Mouse (Mus musculus) embryonic facial prominence, embryonic 13.5 days (tissue): ENCODE data around the gene Rtn3. TPM values are rescaled to one million over a fixed set of nuclear protein-coding genes. Genes with fewer than 3 reads are reported as not detected.

Experiments used
- ATAC-seq: fragments of 200-750 bp; cut with Nextera tagmentation; 2 replicates; pipeline ENCODE4 v1.8.0; 2017; ENCODE audit warnings: low read depth; ENCODE audit not compliant: insufficient number of reproducible peaks, insufficient read depth, low FRiP score, low TSS enrichment
- H3K27ac ChIP-seq: fragments of 300-500 bp; sonication (generic); 2 replicates; pipeline ENCODE4 v1.5.1; 2015; ENCODE audit warnings: moderate library complexity, mild to moderate bottlenecking, inconsistent platforms
- H3K27me3 ChIP-seq: fragments of 300-500 bp; sonication (generic); 2 replicates; pipeline ENCODE4 v1.6.1; 2015; ENCODE audit warnings: mild to moderate bottlenecking, inconsistent platforms
- H3K36me3 ChIP-seq: fragments of 300-500 bp; sonication (generic); 2 replicates; pipeline ENCODE4 v1.6.1; 2015; ENCODE audit warnings: mild to moderate bottlenecking, inconsistent platforms
- H3K4me1 ChIP-seq: fragments of 300-500 bp; sonication (generic); 2 replicates; pipeline ENCODE4 v1.6.1; 2015; ENCODE audit warnings: inconsistent platforms
- H3K4me2 ChIP-seq: fragments of 300-500 bp; sonication (generic); 2 replicates; pipeline ENCODE4 v1.6.1; 2015; ENCODE audit warnings: moderate library complexity, mild to moderate bottlenecking, inconsistent platforms
- H3K4me3 ChIP-seq: fragments of 300-500 bp; sonication (generic); 2 replicates; pipeline ENCODE4 v1.5.1; 2015; ENCODE audit warnings: mild to moderate bottlenecking, inconsistent platforms
- H3K9ac ChIP-seq: fragments of 300-500 bp; sonication (generic); 2 replicates; pipeline ENCODE4 v1.6.1; 2015; ENCODE audit warnings: mild to moderate bottlenecking, inconsistent platforms
- H3K9me3 ChIP-seq: fragments of 300-500 bp; sonication (generic); 2 replicates; pipeline ENCODE4 v1.6.1; 2016; ENCODE audit warnings: inconsistent platforms
- WGBS: fragments of 180-500 bp; shearing (Covaris S2); methylation state at CpG from one replicate; pipeline ENCODE4 v1.1.7; 2015; ENCODE audit warnings: mixed read lengths; 5-methylcytosine and 5-hydroxymethylcytosine counted together
- polyA plus RNA-seq: library from polyadenylated mRNA; unstranded; fragments of >200 nt; fragmentation: Nextera tagmentation; extraction: Ambion mirVana; gene quantifications from 2 replicates; pipeline ENCODE4 v1.2.1, GENCODE M21; 2015

The Rtn3 gene
- 104 and 112 TPM in 2 replicates for polyA plus RNA-seq

DNA sequence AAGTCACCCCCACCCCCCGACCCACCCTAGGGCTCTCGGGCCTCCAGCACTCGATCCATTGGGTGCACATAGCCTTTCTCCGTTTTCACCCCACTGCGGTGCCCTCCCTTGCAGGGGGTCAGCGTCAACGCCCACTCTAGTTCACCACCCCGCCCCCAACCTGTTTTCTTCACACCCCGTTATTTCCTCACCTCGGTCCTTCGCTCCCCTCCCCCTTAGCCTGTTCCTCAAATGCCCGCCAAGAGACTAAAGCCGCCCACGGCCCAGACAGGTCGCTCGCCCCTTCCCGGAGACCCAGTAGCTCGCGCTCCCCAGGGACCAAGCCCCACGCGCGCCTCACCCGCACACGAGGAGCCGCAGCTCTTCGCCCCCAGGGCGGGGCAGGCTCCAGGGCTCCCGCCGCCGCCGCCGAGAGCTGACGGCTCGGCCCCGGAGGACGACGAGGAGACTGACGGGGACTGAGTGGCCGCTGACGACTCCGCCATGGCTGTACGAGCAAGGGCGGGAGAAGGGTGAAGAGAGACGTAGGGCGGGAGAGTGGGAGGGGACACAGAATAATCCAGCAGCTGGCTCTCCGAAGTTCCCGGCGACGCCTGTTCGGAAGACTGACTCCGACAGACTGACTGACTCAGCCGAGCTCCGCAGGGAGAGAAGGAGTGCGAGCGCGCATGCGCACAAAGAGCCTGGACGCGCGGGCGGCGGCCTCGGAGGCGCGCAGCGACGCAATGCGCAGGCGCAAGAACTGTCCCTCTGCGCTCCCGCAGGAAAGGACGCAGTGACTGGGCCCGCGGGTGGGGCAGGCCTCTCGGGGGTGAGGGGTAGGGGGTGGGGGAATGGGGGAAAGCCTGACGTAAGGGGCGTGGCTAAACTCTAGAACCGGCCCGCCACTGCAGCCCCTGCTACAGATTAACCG lies at the start of gene Rtn3:
TSS of gene Rtn3 (minus strand) at position 683 of the 913 bp plus-strand sequence.
- Histone ChIP-seq H3K9me3 (no peaks in the 10 kb centered on the region), H3K4me2 (peak within 1 kb of the TSS; percentile 73), H3K27ac (peak within 1 kb of the TSS; percentile 99), H3K4me3 (peak within 1 kb of the TSS; percentile 96), H3K27me3 (no peaks in the 10 kb centered on the region), H3K36me3 (no peaks in the 10 kb centered on the region), H3K4me1 (peaks cover 15% of the 10 kb centered on the region), H3K9ac (peak within 1 kb of the TSS; percentile 96)
- ATAC-seq = peak; percentile 91
- WGBS = under 1% methylated on average over 80 of the region's 80 CpGs

- WGBS = 93% methylated on average over 5 of the region's 5 CpGs
- Histone ChIP-seq H3K9ac (no peak overlapping the region), H3K27ac (no peak overlapping the region), H3K9me3 (no peaks in the 10 kb centered on the region), H3K4me3 (no peak overlapping the region), H3K4me2 (no peak overlapping the region), H3K4me1 (no peaks in the 10 kb centered on the region), H3K27me3 (no peaks in the 10 kb centered on the region), H3K36me3 (peaks cover 55% of the 10 kb centered on the region)
- ATAC-seq = no peak
Observed at GRCm38 (mm10) chr19:7531906-7532305, 48.8 kb upstream of the Rtn3 start.

DNA sequence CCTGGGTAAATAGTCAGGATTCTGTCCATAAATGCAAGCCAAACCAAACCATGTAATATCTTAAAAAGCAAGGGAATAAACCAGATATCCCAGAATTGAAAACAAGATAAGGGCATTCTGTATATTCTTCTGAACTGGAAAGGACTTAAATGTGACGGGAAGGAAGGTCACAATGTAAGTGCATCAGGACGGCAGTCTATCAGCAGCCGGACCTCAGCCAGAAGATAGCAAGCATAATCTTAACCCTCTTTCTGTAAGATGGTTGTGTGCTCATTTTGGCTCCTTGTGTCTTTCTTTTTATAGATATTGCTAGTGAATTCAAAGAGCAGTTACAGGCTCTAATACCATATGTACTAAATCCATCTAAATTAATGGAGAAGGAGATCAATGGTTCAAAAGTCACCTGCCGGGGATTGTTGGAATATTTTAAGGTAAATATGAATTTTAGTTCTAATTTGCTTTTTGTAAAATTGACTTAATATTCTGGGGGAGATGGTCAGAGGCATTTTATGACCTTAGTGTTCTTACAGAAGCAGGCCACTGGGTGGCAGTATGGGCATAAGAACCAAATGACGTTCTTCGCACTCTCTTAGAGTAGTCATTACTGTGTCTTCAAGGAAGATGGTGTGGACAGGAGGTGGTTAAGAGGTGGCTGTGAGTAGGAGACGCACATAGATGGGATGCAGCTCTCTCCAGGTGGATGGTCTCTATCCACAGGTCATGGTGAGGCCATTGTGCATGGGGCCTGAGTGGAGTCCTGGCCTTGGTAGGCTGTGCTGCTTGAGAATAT lies 45.8 kb upstream of the Rtn3 start:
- Histone ChIP-seq H3K27me3 (no peaks in the 10 kb centered on the region), H3K4me3 (no peak overlapping the region), H3K9ac (no peak overlapping the region), H3K4me1 (no peaks in the 10 kb centered on the region), H3K27ac (no peak overlapping the region), H3K36me3 (peaks cover 50% of the 10 kb centered on the region), H3K9me3 (no peaks in the 10 kb centered on the region), H3K4me2 (no peak overlapping the region)
- no peak for ATAC-seq
- WGBS = 54% methylated on average over 7 of the region's 7 CpGs

DNA sequence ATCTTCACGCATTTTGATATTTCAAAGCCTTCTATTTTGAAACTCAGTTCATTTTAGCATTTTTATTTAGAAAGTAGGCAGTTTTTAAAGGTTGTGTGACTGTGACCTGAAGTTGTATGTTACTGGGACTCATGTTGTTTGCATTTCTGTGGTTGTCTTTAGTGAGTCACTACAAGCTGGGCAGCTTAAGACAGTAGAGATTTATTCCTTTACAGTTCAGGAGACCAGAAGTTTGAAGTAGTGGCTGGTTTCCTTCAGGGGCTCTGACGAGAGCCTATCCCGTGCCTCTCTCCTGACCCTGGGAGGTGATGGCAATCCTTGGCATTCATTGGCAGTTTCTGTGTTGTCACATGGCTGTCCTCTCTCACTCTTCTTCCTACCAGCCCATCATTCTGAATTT lies 41.8 kb upstream of the Rtn3 start:
- Histone ChIP-seq H3K9ac (no peak overlapping the region), H3K9me3 (no peaks in the 10 kb centered on the region), H3K36me3 (peaks cover 44% of the 10 kb centered on the region), H3K27me3 (no peaks in the 10 kb centered on the region), H3K4me2 (no peak overlapping the region), H3K27ac (no peak overlapping the region), H3K4me3 (no peak overlapping the region), H3K4me1 (no peaks in the 10 kb centered on the region)
- WGBS = 71% methylated on average over 3 of the region's 3 CpGs
- no peak for ATAC-seq

GRCm38 (mm10) chr19:7523781-7524180 lies 40.7 kb upstream of the Rtn3 start:
- no peak for ATAC-seq
- H3K27ac ChIP-seq = no peak overlapping the region
- no peaks in the 10 kb centered on the region for H3K4me1 ChIP-seq
- H3K9me3 ChIP-seq = no peaks in the 10 kb centered on the region
- H3K4me3 ChIP-seq = no peak overlapping the region
- H3K36me3 ChIP-seq = peaks cover 50% of the 10 kb centered on the region
- no peak overlapping the region for H3K4me2 ChIP-seq
- H3K27me3 ChIP-seq = no peaks in the 10 kb centered on the region
- H3K9ac ChIP-seq = no peak overlapping the region

DNA sequence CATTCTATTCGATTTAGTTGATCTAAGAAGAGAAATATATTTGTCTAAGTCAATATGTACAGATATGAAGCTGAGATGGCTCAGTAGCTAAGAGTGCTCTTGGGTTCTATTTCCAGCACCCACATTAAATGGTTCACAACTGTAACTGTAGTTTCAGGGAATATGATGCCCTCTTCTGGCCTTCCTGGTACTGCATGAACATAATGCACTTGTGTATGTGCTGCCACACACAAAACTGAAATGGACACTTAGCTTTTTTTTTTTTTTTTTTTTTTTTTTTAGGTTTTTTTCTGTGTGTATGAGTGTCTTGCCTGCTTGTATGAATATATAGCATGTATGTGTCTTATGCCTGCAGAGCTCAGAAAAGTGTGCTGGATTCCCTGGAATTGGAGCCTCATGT lies 40.2 kb upstream of the Rtn3 start:
- H3K4me3 ChIP-seq = no peak overlapping the region
- no peaks in the 10 kb centered on the region for H3K27me3 ChIP-seq
- 100% methylated on average over 1 of the region's 1 CpGs for WGBS
- no peak overlapping the region for H3K27ac ChIP-seq
- H3K9ac ChIP-seq = no peak overlapping the region
- H3K4me2 ChIP-seq = no peak overlapping the region
- H3K4me1 ChIP-seq = no peaks in the 10 kb centered on the region
- ATAC-seq = no peak
- no peaks in the 10 kb centered on the region for H3K9me3 ChIP-seq
- peaks cover 54% of the 10 kb centered on the region for H3K36me3 ChIP-seq

DNA sequence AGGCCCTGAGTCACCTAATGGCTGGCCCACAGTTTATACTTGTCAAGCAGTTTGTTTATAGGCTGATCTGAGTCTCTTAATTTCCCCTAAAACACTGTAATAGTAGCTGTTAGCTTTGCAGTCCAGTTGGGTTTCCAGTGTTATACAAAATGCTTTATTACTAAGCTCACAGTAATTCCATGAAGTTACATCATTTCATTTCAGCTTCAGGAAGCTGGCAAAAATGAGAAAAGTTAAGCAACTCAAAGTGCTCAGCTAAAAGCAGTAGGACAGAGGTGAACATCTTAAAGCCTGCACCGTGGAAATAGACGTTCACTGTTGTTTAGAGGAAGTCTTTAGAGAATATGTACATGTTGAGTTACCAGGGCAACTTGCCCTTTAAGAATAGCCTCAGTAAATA lies 39.8 kb upstream of the Rtn3 start:
- H3K4me2 ChIP-seq = no peak overlapping the region
- H3K9ac ChIP-seq = no peak overlapping the region
- peaks cover 55% of the 10 kb centered on the region for H3K36me3 ChIP-seq
- no peaks in the 10 kb centered on the region for H3K4me1 ChIP-seq
- H3K27ac ChIP-seq = no peak overlapping the region
- 96% methylated on average over 2 of the region's 2 CpGs for WGBS
- H3K9me3 ChIP-seq = no peaks in the 10 kb centered on the region
- H3K4me3 ChIP-seq = no peak overlapping the region
- no peaks in the 10 kb centered on the region for H3K27me3 ChIP-seq
- no peak for ATAC-seq

DNA sequence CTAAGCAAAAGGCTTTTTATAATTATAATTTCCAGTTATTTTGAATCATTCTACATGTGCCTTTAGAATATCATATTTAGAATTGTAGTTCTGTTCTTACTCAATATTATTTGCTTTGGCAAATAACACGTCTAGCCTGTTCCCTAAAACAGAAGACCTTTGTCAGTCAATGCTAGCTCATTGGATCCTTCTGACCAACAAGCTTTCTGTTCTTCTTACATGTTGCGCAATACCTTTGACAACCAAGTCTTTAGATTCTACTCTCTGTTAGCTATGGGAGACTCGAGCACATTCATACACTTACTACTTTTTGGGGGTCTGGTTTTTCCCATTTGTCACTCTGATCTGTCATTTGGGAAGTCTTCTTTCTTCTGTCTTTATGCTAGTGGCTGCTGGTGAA lies 38.5 kb upstream of the Rtn3 start:
- Histone ChIP-seq H3K27ac (no peak overlapping the region), H3K36me3 (peaks cover 59% of the 10 kb centered on the region), H3K4me3 (no peak overlapping the region), H3K9ac (no peak overlapping the region), H3K4me2 (no peak overlapping the region), H3K27me3 (no peaks in the 10 kb centered on the region), H3K4me1 (no peaks in the 10 kb centered on the region), H3K9me3 (no peaks in the 10 kb centered on the region)
- no peak for ATAC-seq
- WGBS = 89% methylated on average over 3 of the region's 3 CpGs

DNA sequence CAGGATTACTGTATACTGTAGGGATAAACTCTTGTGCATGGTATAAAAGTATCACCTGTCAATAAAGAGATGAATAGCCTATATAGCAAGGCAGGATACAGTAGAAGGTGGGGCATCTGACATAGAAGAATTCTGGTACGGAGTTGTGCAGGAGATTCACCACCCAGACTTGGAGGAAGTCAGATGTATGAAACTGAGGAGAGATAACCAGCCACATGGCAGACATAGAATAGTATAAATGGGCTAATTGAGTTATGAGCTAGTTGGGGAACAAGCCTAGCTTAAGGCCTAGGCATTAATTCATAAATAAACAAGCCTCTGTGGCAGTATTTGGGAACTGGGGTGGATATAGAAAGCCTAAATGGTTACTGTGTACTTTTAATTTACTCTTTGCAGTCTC lies 33.4 kb upstream of the Rtn3 start:
- no peak overlapping the region for H3K27ac ChIP-seq
- H3K9ac ChIP-seq = no peak overlapping the region
- H3K27me3 ChIP-seq = no peaks in the 10 kb centered on the region
- H3K36me3 ChIP-seq = peaks cover 45% of the 10 kb centered on the region
- H3K9me3 ChIP-seq = no peaks in the 10 kb centered on the region
- H3K4me3 ChIP-seq = no peak overlapping the region
- no peaks in the 10 kb centered on the region for H3K4me1 ChIP-seq
- ATAC-seq = no peak
- no peak overlapping the region for H3K4me2 ChIP-seq
- 79% methylated on average over 1 of the region's 1 CpGs for WGBS

GRCm38 (mm10) chr19:7508026-7508425 lies 24.9 kb upstream of the Rtn3 start:
- Histone ChIP-seq H3K27me3 (no peaks in the 10 kb centered on the region), H3K36me3 (peaks cover 30% of the 10 kb centered on the region), H3K9ac (no peak overlapping the region), H3K4me2 (no peak overlapping the region), H3K9me3 (no peaks in the 10 kb centered on the region), H3K27ac (no peak overlapping the region), H3K4me3 (no peak overlapping the region), H3K4me1 (no peaks in the 10 kb centered on the region)
- WGBS = 67% methylated on average over 4 of the region's 4 CpGs
- no peak for ATAC-seq

DNA sequence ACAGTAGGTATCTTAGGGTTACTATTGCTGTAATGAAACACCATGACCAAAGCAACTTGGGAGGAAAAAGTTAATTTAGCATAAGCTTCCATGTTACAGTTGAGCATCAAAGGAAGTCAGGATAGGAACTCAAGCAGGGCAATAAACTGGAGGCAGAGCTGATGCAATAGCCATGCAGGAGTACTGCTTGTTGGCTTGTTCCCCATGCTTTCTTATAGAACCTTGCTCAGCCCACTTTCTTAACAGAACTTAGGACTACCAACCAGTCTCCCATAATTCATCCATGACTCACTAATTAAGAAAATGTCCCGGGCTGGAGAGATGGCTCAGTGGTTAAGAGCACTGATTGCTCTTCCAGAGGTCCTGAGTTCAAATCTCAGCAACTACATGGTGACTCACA lies 23.2 kb upstream of the Rtn3 start:
- 88% methylated on average over 1 of the region's 1 CpGs for WGBS
- H3K9me3 ChIP-seq = no peaks in the 10 kb centered on the region
- no peak overlapping the region for H3K4me3 ChIP-seq
- H3K36me3 ChIP-seq = peaks cover 14% of the 10 kb centered on the region
- H3K27ac ChIP-seq = no peak overlapping the region
- H3K27me3 ChIP-seq = no peaks in the 10 kb centered on the region
- H3K4me1 ChIP-seq = no peaks in the 10 kb centered on the region
- no peak overlapping the region for H3K9ac ChIP-seq
- no peak overlapping the region for H3K4me2 ChIP-seq
- ATAC-seq = no peak

- Histone ChIP-seq H3K27ac (no peak overlapping the region), H3K4me3 (no peak overlapping the region), H3K4me1 (no peaks in the 10 kb centered on the region), H3K36me3 (no peaks in the 10 kb centered on the region), H3K9me3 (no peaks in the 10 kb centered on the region), H3K9ac (no peak overlapping the region), H3K27me3 (no peaks in the 10 kb centered on the region), H3K4me2 (no peak overlapping the region)
- no peak for ATAC-seq
- WGBS = 81% methylated on average over 2 of the region's 2 CpGs
Observed at GRCm38 (mm10) chr19:7502432-7502831, 19.4 kb upstream of the Rtn3 start.
